Mouse (Mus musculus): ENCODE measurements at regions not wholly inside any gene's neighbourhood (a gene's known extent, or its start where the extent isn't known, plus 50 kb on each side); places are given as distances from the start of the nearest gene placed in this dataset.

- Histone ChIP-seq H3K36me3 (ENCODE audit: control insufficient read depth, insufficient read depth, low read length) (no peaks in the 10 kb centered on the region), H3K9me3 (replicated peaks; ENCODE audit: control insufficient read depth, low read length) (no peaks in the 10 kb centered on the region), H3K4me1 (ENCODE audit: control insufficient read depth, insufficient read depth, low read length) (no peaks in the 10 kb centered on the region; the same call in 1 of the 2 replicates), H3K9ac (ENCODE audit: low read length) (no peak overlapping the region), H3K4me3 (ENCODE audit: low read depth, low read length) (no peak overlapping the region), H3K27ac (ENCODE audit: low read depth, low read length) (no peak overlapping the region), H3K27me3 (replicated peaks; ENCODE audit: control insufficient read depth, insufficient read depth, low read length) (no peaks in the 10 kb centered on the region), H3K4me2 (ENCODE audit: low read length) (no peak overlapping the region)
- WGBS = 30% methylated on average over 1 of the region's 1 CpGs
- DNase-seq (ENCODE audit: low spot score) = peak; percentile 8
- ATAC-seq = peak; percentile 34; the same call in 1 of the 2 replicates
Observed at GRCm38 (mm10) chr10:105899677-105900076, 58.5 kb upstream of the Mettl25 start.

GRCm38 (mm10) chr10:105899225-105899624, 58.0 kb upstream of the Mettl25 start:
- Histone ChIP-seq H3K9me3 (replicated peaks; ENCODE audit: control insufficient read depth, low read length) (no peaks in the 10 kb centered on the region), H3K4me3 (ENCODE audit: low read depth, low read length) (no peak overlapping the region), H3K27me3 (replicated peaks; ENCODE audit: control insufficient read depth, insufficient read depth, low read length) (no peaks in the 10 kb centered on the region), H3K36me3 (ENCODE audit: control insufficient read depth, insufficient read depth, low read length) (no peaks in the 10 kb centered on the region), H3K27ac (ENCODE audit: low read depth, low read length) (no peak overlapping the region), H3K4me1 (ENCODE audit: control insufficient read depth, insufficient read depth, low read length) (no peaks in the 10 kb centered on the region; the same call in 1 of the 2 replicates), H3K4me2 (ENCODE audit: low read length) (no peak overlapping the region), H3K9ac (ENCODE audit: low read length) (no peak overlapping the region)
- DNase-seq (ENCODE audit: low spot score) (no peak), ATAC-seq (no peak)
- WGBS = 79% methylated on average over 4 of the region's 4 CpGs

Data from forebrain, embryonic 14.5 days (tissue).